Mouse (Mus musculus) forebrain, embryonic 11.5 days (tissue): ENCODE measurements around the gene Trp63. TPM values are rescaled to one million over a fixed set of nuclear protein-coding genes. Genes with fewer than 3 reads are reported as not detected.

Source experiments
- ATAC-seq: fragments of 200-750 bp; cut with Nextera tagmentation; replicated peaks from 2 replicates; pipeline ENCODE4 v1.8.0; 2017; ENCODE audit warnings: moderate TSS enrichment; ENCODE audit not compliant: low FRiP score
- DNase-seq: peaks from one replicate; pipeline ENCODE4 v3.0.0-alpha.2; 2017; ENCODE audit warnings: low spot score
- H3K27ac ChIP-seq: fragments of 300-500 bp; sonication (generic); 2 replicates; pipeline ENCODE4 v1.5.1; 2014; ENCODE audit warnings: low read depth, low read length
- H3K27me3 ChIP-seq: fragments of 300-500 bp; sonication (generic); 2 replicates; pipeline ENCODE4 v1.6.1; 2014; ENCODE audit warnings: mild to moderate bottlenecking, low read length, mixed read lengths; ENCODE audit not compliant: control insufficient read depth, insufficient read depth
- H3K36me3 ChIP-seq: fragments of 300-500 bp; sonication (generic); 2 replicates; pipeline ENCODE4 v1.6.1; 2014; ENCODE audit warnings: mild to moderate bottlenecking, low read length, moderate library complexity, mixed read lengths; ENCODE audit not compliant: control insufficient read depth, insufficient read depth
- H3K4me1 ChIP-seq: fragments of 300-500 bp; sonication (generic); replicated peaks from 2 replicates; pipeline ENCODE4 v1.6.1; 2014; ENCODE audit warnings: low read length, mixed read lengths; ENCODE audit not compliant: control insufficient read depth, insufficient read depth
- H3K4me2 ChIP-seq: fragments of 300-500 bp; sonication (generic); 2 replicates; pipeline ENCODE4 v1.6.1; 2014; ENCODE audit warnings: low read depth, mild to moderate bottlenecking, low read length, moderate library complexity, mixed read lengths; ENCODE audit not compliant: severe bottlenecking
- H3K4me3 ChIP-seq: fragments of 300-500 bp; sonication (generic); 2 replicates; pipeline ENCODE4 v1.5.1; 2014; ENCODE audit warnings: low read depth, low read length
- H3K9ac ChIP-seq: fragments of 300-500 bp; sonication (generic); 2 replicates; pipeline ENCODE4 v1.6.1; 2014; ENCODE audit warnings: low read length
- H3K9me3 ChIP-seq: fragments of 300-500 bp; sonication (generic); 2 replicates; pipeline ENCODE4 v1.6.1; 2016; ENCODE audit warnings: low read length, mixed read lengths; ENCODE audit not compliant: control insufficient read depth
- WGBS: fragments of 180-500 bp; shearing (Covaris S2); extraction: QIAGEN DNeasy Blood & Tissue Kit; methylation state at CpG from one replicate; pipeline ENCODE4 v1.1.7; 2014; 5-methylcytosine and 5-hydroxymethylcytosine counted together
- polyA plus RNA-seq: library from polyadenylated mRNA; unstranded; fragments of >200 nt; fragmentation: Nextera tagmentation; extraction: Ambion mirVana; gene quantifications from 2 replicates; pipeline ENCODE4 v1.2.1, GENCODE M21; 2014

Gene Trp63
- polyA plus RNA-seq, 1 experiment from 2014 or later, result 4.7 TPM

DNA sequence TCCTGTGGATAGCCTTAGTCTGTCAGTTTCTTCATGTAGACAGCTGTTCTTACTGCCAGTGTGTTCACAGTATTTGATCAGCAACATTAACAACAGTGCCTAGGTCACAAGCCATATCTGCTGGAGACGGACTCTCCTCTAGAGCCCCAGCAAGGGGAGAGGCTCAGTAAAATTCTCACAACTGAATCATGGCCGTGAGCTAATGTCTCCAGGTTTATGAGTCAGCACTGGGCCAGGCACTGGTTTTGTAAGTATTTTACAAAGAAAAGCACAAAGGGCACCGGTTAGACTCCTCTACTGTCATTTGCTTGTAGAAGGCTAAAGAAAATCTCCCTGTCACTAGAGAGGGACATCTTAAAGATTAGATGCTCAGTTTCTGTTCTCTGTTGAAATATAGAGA, 151.7 kb downstream of the Trp63 start:
- no peak overlapping the region for H3K4me2 ChIP-seq
- no peak for ATAC-seq
- no peak overlapping the region for H3K9ac ChIP-seq
- H3K36me3 ChIP-seq, result no peaks in the 10 kb centered on the region
- H3K27ac ChIP-seq, result no peak overlapping the region
- H3K9me3 ChIP-seq, result no peaks in the 10 kb centered on the region
- 89% methylated on average over 3 of the region's 3 CpGs for WGBS
- no peaks in the 10 kb centered on the region for H3K4me1 ChIP-seq
- H3K4me3 ChIP-seq, result no peak overlapping the region
- DNase-seq, result no peak
- no peaks in the 10 kb centered on the region for H3K27me3 ChIP-seq

DNA sequence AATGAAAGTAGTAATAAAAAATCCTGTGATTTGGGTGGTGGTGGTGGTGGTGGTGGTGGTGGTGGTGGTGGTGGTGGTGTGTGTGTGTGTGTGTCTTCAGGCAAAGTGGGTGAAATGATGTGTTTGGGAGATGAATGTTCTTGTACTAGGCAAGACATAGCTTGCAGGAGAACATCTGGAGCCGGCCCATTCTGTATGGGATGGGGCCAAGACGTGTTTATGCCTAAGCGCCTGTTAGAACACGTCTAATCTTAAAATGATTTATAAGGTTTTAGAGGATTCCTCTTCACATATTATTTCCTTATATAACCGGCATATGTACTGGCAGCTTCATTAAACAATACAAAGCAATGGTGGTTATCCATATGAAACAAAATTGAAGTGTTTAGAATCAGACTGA, 152.2 kb downstream of the Trp63 start:
- H3K9me3 ChIP-seq, result no peaks in the 10 kb centered on the region
- no peak overlapping the region for H3K27ac ChIP-seq
- no peak overlapping the region for H3K9ac ChIP-seq
- DNase-seq, result no peak
- ATAC-seq, result no peak
- no peaks in the 10 kb centered on the region for H3K36me3 ChIP-seq
- H3K27me3 ChIP-seq, result no peaks in the 10 kb centered on the region
- WGBS, result 92% methylated on average over 5 of the region's 5 CpGs
- no peak overlapping the region for H3K4me2 ChIP-seq
- no peaks in the 10 kb centered on the region for H3K4me1 ChIP-seq
- no peak overlapping the region for H3K4me3 ChIP-seq

- WGBS, result 84% methylated on average over 6 of the region's 6 CpGs
- DNase-seq (no peak), ATAC-seq (no peak)
- no peaks in the 10 kb centered on the region for H3K36me3 ChIP-seq
- no peaks in the 10 kb centered on the region for H3K4me1 ChIP-seq
- no peak overlapping the region for H3K27ac ChIP-seq
- no peaks in the 10 kb centered on the region for H3K27me3 ChIP-seq
- no peak overlapping the region for H3K9ac ChIP-seq
- no peak overlapping the region for H3K4me3 ChIP-seq
- H3K4me2 ChIP-seq, result no peak overlapping the region
- H3K9me3 ChIP-seq, result no peaks in the 10 kb centered on the region
Measured at GRCm38 (mm10) chr16:25842996-25843395, 159.4 kb downstream of the Trp63 start.

GRCm38 (mm10) chr16:25843625-25844024, 160.1 kb downstream of the Trp63 start:
- Histone ChIP-seq H3K9ac (no peak overlapping the region), H3K36me3 (no peaks in the 10 kb centered on the region), H3K9me3 (no peaks in the 10 kb centered on the region), H3K4me1 (no peaks in the 10 kb centered on the region), H3K4me3 (no peak overlapping the region), H3K27me3 (no peaks in the 10 kb centered on the region), H3K27ac (no peak overlapping the region), H3K4me2 (no peak overlapping the region)
- WGBS, result 93% methylated on average over 13 of the region's 13 CpGs
- no peak for ATAC-seq
- DNase-seq, result no peak

GRCm38 (mm10) chr16:25846611-25847010, 163.0 kb downstream of the Trp63 start:
- 96% methylated on average over 5 of the region's 5 CpGs for WGBS
- H3K4me1 ChIP-seq, result no peaks in the 10 kb centered on the region
- DNase-seq (no peak), ATAC-seq (no peak)
- no peak overlapping the region for H3K9ac ChIP-seq
- no peak overlapping the region for H3K4me3 ChIP-seq
- no peak overlapping the region for H3K4me2 ChIP-seq
- H3K36me3 ChIP-seq, result no peaks in the 10 kb centered on the region
- no peak overlapping the region for H3K27ac ChIP-seq
- H3K27me3 ChIP-seq, result no peaks in the 10 kb centered on the region
- H3K9me3 ChIP-seq, result no peaks in the 10 kb centered on the region

GRCm38 (mm10) chr16:25848474-25848873, 164.9 kb downstream of the Trp63 start:
- ATAC-seq (no peak), DNase-seq (no peak)
- no peaks in the 10 kb centered on the region for H3K36me3 ChIP-seq
- H3K4me1 ChIP-seq, result no peaks in the 10 kb centered on the region
- 71% methylated on average over 2 of the region's 2 CpGs for WGBS
- no peak overlapping the region for H3K9ac ChIP-seq
- H3K27me3 ChIP-seq, result no peaks in the 10 kb centered on the region
- H3K9me3 ChIP-seq, result no peaks in the 10 kb centered on the region
- H3K4me2 ChIP-seq, result no peak overlapping the region
- H3K27ac ChIP-seq, result no peak overlapping the region
- H3K4me3 ChIP-seq, result no peak overlapping the region

- H3K4me3 ChIP-seq, result no peak overlapping the region
- DNase-seq (no peak), ATAC-seq (no peak)
- no peak overlapping the region for H3K4me2 ChIP-seq
- H3K36me3 ChIP-seq, result no peaks in the 10 kb centered on the region
- H3K9ac ChIP-seq, result no peak overlapping the region
- H3K4me1 ChIP-seq, result no peaks in the 10 kb centered on the region
- no peak overlapping the region for H3K27ac ChIP-seq
- no peaks in the 10 kb centered on the region for H3K9me3 ChIP-seq
- no peaks in the 10 kb centered on the region for H3K27me3 ChIP-seq
- 84% methylated on average over 13 of the region's 13 CpGs for WGBS
Measured at GRCm38 (mm10) chr16:25849593-25850464, 166.3 kb downstream of the Trp63 start.

DNA sequence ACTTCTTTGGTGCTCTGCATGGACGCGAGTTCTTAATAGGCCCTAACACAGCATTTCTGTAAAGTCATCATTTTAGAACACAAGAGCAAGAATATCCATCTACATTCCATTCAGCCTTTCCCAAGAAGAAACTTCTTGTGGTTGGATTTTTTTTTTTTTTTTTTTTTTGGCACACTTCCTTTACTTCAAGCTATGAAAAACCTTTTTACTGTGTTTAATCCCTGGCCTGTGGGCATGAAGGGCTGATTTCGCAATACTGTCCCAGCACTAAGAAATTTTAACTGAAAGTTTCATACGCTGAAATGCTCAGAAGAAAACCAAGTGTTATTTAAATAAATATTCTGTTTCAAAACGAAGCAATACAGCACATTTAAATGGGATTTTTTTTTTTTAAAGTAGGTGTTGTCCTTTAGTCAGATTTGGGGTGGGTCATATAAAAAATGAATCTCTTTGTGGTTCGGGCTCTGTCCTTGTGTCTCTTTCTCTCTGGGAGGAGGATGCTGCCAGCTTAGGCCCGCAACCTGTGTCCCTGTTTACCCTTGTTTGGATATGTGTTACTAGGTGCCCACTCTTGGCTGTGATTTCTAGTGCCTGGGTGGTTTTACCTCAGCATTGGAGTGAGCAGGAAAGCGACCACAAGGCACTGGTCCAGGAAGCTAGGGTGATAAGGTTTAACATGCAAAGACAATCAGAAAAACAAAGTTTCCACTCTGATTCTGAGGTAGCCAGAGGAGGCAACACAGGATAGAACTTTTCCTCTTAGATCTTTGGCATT, 177.4 kb downstream of the Trp63 start:
- no peaks in the 10 kb centered on the region for H3K27me3 ChIP-seq
- no peaks in the 10 kb centered on the region for H3K9me3 ChIP-seq
- ATAC-seq, result no peak
- WGBS, result 93% methylated on average over 8 of the region's 8 CpGs
- no peaks in the 10 kb centered on the region for H3K36me3 ChIP-seq
- no peaks in the 10 kb centered on the region for H3K4me1 ChIP-seq
- H3K27ac ChIP-seq, result no peak overlapping the region
- no peak overlapping the region for H3K4me3 ChIP-seq
- H3K9ac ChIP-seq, result no peak overlapping the region
- DNase-seq, result no peak
- no peak overlapping the region for H3K4me2 ChIP-seq
